Mouse (Mus musculus) liver, adult 2 months (tissue): ENCODE data around the gene Gpn2. TPM values are rescaled to one million over a fixed set of nuclear protein-coding genes. Genes with fewer than 3 reads are reported as not detected.
A peak's percentile ranks its signal among the peaks of the same experiment; 100 is the strongest.

Experiments used
- DNase-seq: peaks from one replicate; pipeline ENCODE4 v3.0.0-alpha.2; 2011; ENCODE audit warnings: low read depth, low spot score; ENCODE audit errors: extremely low read depth
- H3K27ac ChIP-seq: fragments of 200-500 bp; replicated peaks from 2 replicates; pipeline ENCODE4 v1.5.1; 2012; ENCODE audit warnings: low read depth, mild to moderate bottlenecking, control low read depth, inconsistent platforms, low read length; ENCODE audit not compliant: insufficient read depth
- H3K27me3 ChIP-seq: fragments of 200-500 bp; 2 replicates; pipeline ENCODE4 v1.6.1; 2012; ENCODE audit warnings: mild to moderate bottlenecking, moderate library complexity, low read length, inconsistent platforms; ENCODE audit not compliant: control insufficient read depth, insufficient read depth
- H3K36me3 ChIP-seq: fragments of 200-500 bp; 2 replicates; pipeline ENCODE4 v1.6.1; 2012; ENCODE audit warnings: low read length, inconsistent platforms; ENCODE audit not compliant: control insufficient read depth, insufficient read depth
- H3K4me1 ChIP-seq: fragments of 200-500 bp; 2 replicates; pipeline ENCODE4 v1.6.1; 2011; ENCODE audit warnings: low read length; ENCODE audit not compliant: control insufficient read depth, insufficient read depth
- H3K4me3 ChIP-seq: fragments of 200-500 bp; 2 replicates; pipeline ENCODE4 v1.5.1; 2011; ENCODE audit warnings: low read depth, mild to moderate bottlenecking, control low read depth, low read length, moderate library complexity; ENCODE audit not compliant: insufficient read depth
- H3K79me2 ChIP-seq: fragments of 200-500 bp; 2 replicates; pipeline ENCODE4 v1.6.1; 2012; ENCODE audit warnings: inconsistent platforms, mild to moderate bottlenecking, low read length, moderate library complexity; ENCODE audit not compliant: control insufficient read depth, insufficient read depth
- H3K9ac ChIP-seq: fragments of 200-500 bp; 2 replicates; pipeline ENCODE4 v1.6.1; 2012; ENCODE audit warnings: low read depth, mild to moderate bottlenecking, control low read depth, inconsistent platforms, low read length
- CTCF ChIP-seq: fragments of 200-500 bp; IDR thresholded peaks from 2 replicates; pipeline ENCODE4 v1.5.1; 2011; ENCODE audit warnings: low read depth, low read length, control low read depth
- POLR2A ChIP-seq: fragments of 200-500 bp; IDR thresholded peaks from 2 replicates; pipeline ENCODE4 v1.6.1; 2011; ENCODE audit warnings: low read length, control low read depth; ENCODE audit not compliant: insufficient read depth; ENCODE audit errors: extremely low read depth
- WGBS: fragments of 180-500 bp; shearing (Covaris S2); methylation state at CpG from one replicate; pipeline ENCODE4 v1.1.7; 2018; 5-methylcytosine and 5-hydroxymethylcytosine counted together
- polyA plus RNA-seq: library from polyadenylated mRNA; depleted of rRNA; stranded (reverse); fragments of >200 nt; gene quantifications from 2 replicates; pipeline ENCODE4 v1.2.3, GENCODE M21; 2012; rRNA removed
- total RNA-seq: library from RNA; depleted of rRNA; stranded (reverse); fragments of >200 nt; gene quantifications from 2 replicates; pipeline ENCODE4 v1.2.3, GENCODE M21; 2014; rRNA removed

Gpn2 gene
- total RNA-seq (8.9 and 10.1 TPM in 2 replicates), polyA plus RNA-seq (35.0 and 38.2 TPM in 2 replicates)

DNA sequence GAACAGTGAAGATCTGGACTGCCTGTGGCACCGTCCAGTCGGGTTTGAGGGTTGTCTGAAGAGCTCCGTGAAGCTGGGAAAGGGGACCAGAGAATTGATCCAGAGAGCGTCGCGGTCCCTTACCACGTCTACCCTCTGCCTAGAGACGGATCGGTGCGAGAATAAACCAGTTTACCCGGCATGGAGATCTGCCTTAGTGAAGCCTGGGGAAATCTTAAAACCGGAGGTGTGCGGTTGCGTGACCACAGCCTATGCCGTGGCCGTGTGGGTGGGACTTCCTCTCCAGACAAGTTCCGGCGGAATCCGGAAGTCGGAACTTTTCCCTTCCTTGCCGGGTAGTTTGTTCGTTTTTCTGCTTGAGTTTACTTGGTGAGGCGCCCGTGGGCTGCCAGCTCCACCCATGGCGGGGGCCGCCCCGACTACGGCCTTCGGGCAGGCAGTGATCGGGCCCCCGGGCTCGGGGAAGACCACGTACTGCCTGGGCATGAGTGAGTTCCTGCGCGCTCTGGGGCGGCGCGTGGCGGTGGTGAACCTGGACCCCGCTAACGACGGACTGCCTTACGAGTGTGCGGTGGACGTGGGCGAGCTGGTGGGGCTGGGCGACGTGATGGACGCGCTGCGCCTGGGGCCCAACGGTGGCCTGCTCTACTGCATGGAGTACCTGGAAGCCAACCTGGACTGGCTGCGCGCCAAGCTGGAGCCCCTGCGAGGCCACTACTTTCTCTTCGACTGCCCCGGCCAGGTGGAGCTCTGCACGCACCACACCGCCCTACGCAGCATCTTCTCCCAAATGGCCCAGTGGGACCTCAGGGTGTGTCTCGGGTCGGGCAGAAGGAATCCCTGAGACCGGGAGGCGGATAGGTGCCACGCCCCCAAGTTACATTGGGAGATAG lies at the start of gene Gpn2:
Gene Gpn2 (plus strand): TSS at position 304 of the 893 bp plus-strand sequence.
- DNase-seq = peak; percentile 81
- Histone ChIP-seq H3K36me3 (peaks cover 4% of the 10 kb centered on the region; the same call in 1 of the 2 replicates), H3K9ac (peak within 1 kb of the TSS; percentile 87), H3K4me3 (peak within 1 kb of the TSS; percentile 84), H3K4me1 (peaks cover 3% of the 10 kb centered on the region), H3K27me3 (no peaks in the 10 kb centered on the region), H3K27ac (peak within 1 kb of the TSS; percentile 62), H3K79me2 (peaks cover 5% of the 10 kb centered on the region; the same call in 1 of the 2 replicates)
- WGBS = under 1% methylated on average over 65 of the region's 65 CpGs
- peak; percentile 51; the same call in 1 of the 2 replicates for TF ChIP-seq POLR2A
- TF ChIP-seq CTCF = no peak

DNA sequence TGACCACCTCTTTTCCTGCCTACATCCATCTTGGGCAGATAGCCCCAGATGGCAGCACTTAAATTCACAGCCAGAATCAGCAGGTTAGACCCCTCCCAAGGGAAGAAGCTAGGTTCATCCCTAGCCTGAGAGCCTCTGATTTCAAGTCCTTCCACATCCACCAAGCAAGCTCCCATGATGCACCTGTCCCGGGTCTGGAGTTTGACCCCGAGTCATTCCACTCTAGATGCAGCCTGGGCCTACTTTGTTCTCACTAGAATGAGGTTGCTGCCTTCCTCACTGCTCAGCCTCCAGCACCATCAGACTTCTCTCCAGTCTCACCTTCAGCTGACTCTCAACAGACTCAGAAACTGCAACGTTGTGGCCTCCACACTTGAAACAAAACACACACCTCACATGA lies 48.1 kb upstream of the Gpn2 start:
- no peak overlapping the region for H3K9ac ChIP-seq
- 60% methylated on average over 3 of the region's 3 CpGs for WGBS
- no peak overlapping the region for H3K27ac ChIP-seq
- DNase-seq = peak; percentile 34
- peaks cover 10% of the 10 kb centered on the region for H3K36me3 ChIP-seq
- no peaks in the 10 kb centered on the region; the same call in 1 of the 2 replicates for H3K79me2 ChIP-seq
- no peaks in the 10 kb centered on the region for H3K4me1 ChIP-seq
- H3K27me3 ChIP-seq = no peaks in the 10 kb centered on the region
- H3K4me3 ChIP-seq = no peak overlapping the region
- TF ChIP-seq CTCF (no peak), POLR2A (no peak)

DNA sequence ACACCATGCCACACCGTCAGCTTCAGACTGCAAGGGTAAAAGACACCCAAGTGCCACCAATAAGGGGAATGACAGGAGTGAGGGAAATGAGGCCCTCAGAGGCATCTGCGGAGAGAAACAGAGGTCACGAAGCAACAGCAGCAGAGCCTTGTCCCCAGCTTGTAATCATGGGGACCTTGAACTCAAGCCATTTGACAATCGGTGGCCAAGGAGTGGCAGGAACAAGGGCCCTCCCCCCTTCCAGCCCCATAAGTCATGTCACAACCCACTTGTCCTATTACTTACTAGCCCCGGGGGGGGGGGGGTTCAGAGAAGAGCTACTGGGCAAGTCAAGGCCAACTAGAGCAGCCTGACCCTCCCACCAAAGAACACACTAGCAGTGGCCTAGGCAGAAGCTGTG lies 47.5 kb upstream of the Gpn2 start:
- 51% methylated on average over 5 of the region's 5 CpGs for WGBS
- DNase-seq = peak; percentile 28
- TF ChIP-seq POLR2A (no peak), CTCF (no peak)
- Histone ChIP-seq H3K4me3 (no peak overlapping the region), H3K36me3 (peaks cover 10% of the 10 kb centered on the region), H3K27ac (no peak overlapping the region), H3K4me1 (no peaks in the 10 kb centered on the region), H3K27me3 (no peaks in the 10 kb centered on the region), H3K79me2 (no peaks in the 10 kb centered on the region; the same call in 1 of the 2 replicates), H3K9ac (no peak overlapping the region)

DNA sequence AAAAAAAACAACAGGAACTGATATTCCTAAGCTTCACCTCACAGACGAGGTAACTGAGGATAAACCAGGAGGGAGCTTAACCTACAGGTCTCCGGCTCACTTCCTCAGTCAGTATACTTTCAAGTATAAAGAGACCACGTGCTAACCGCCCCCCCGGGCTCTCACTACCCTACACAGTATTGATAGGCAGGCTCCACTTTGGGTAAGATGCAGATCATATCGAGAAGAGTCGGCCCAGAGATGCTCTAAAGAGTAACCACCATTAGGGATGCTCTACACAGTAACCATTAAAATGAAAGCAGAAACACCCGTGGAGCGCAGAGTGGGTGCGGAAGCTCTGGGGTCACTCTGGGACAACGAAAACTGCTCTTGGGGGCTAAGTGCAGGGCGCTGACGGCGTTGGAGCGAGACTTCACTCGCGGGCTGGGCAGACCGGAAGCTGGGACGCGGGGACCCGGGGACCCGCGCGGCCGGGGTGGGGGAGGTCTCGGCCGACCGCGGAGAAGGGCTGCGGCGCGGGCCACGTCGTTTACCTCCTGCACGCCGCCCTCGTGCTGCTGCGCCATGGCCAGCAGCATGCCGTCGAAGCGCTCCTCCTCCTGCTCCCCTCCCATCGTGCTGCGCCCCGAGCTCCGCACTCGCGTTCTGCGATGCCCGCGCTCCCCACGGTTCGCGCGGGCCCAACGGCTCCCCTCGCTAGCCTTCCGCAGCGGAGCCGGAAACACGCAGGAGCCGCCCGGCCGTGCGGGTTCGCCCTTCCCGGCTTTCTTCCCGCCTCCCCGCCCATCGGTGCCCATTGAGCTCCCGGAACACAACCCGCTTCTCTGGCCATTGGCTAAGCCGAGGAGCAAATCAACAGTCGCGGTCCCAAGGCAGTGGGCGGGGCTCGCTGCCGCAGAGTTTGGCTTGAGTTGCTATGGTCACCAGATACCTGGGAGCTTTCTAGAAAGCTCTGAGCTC lies 38.6 kb upstream of the Gpn2 start, which contains the start of gene Nudc:
Gene Nudc (minus strand): TSS at position 725 of the 960 bp plus-strand sequence.
- peaks cover 2% of the 10 kb centered on the region; the same call in 1 of the 2 replicates for H3K36me3 ChIP-seq
- peak within 1 kb of the TSS; percentile 93 for H3K4me3 ChIP-seq
- H3K9ac ChIP-seq = peak within 1 kb of the TSS; percentile 96
- no peaks in the 10 kb centered on the region; the same call in none of the 2 replicates for H3K4me1 ChIP-seq
- H3K79me2 ChIP-seq = peaks cover 20% of the 10 kb centered on the region
- no peaks in the 10 kb centered on the region for H3K27me3 ChIP-seq
- H3K27ac ChIP-seq = peak within 1 kb of the TSS; percentile 33
- DNase-seq = peak; percentile 90
- WGBS = under 1% methylated on average over 77 of the region's 77 CpGs
- peak; percentile 62; the same call in 1 of the 2 replicates for TF ChIP-seq POLR2A
- no peak for TF ChIP-seq CTCF

DNA sequence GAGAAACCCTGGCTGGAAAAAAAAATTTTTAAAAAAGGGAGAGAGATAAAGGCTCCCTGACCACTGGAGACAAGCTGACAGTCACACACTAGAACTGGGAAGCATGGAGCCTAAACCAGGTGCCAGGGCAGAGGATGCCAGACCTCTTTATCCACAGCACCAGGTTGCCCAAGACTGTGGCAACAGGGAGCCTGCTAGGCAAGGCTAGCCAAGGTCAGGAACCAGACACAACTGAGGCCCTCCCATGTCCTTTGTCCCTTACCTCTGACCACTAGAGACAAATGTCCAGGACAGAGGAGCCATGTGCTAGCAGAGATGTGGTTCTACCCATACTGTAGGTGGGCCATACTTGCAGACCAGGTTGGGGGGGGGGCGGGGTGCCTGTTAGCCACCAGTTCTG lies 32.1 kb upstream of the Gpn2 start:
- no peaks in the 10 kb centered on the region for H3K27me3 ChIP-seq
- peak overlapping the region; percentile 82 for H3K27ac ChIP-seq
- peak; percentile 97 for DNase-seq
- H3K36me3 ChIP-seq = no peaks in the 10 kb centered on the region
- no peak overlapping the region for H3K9ac ChIP-seq
- 82% methylated on average over 1 of the region's 1 CpGs for WGBS
- no peak overlapping the region for H3K4me3 ChIP-seq
- TF ChIP-seq POLR2A (no peak), CTCF (no peak)
- peaks cover 11% of the 10 kb centered on the region for H3K4me1 ChIP-seq
- H3K79me2 ChIP-seq = peaks cover 9% of the 10 kb centered on the region; the same call in 1 of the 2 replicates
